Comparison of ENCODE assay signal across 26 mouse cellular contexts in the genomic region with DNA sequence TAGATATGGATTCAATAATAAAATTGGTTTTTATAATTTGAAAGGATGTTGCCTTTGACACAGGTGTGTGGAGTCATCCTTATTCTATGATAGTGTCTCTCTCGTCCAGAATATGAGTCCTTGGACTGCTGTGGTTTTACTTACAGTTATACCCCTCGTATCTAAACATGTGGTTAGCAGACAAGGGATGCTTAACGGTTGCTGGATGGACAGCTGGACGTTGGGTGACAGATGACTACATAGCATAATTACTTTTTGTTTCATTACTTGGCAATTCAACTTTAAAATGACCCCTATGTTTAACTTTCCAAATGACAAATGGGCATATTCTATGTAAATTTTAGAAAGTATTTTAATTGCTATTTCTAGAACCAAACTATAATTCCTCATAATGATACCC.
DNase-seq lines count a peak whose midpoint lies in the region; ATAC-seq and TF ChIP-seq lines count a peak whose summit lies in the region.
"Had no signal": no experiment of that assay in that cellular context is flagged by ENCODE, and none has a peak within 500 bp of the region (broad histone marks: within the 10 kb centered on the region; RNA-seq: fewer than 3 reads in every experiment).

No protein-coding gene starts in this region.

- no peak overlapping the region for H3K4me3 ChIP-seq in myocyte
- no peak overlapping the region for H3K4me3 ChIP-seq in forebrain, embryonic 11.5 days (ENCODE audit: low read depth, low read length)
- H3K4me3 ChIP-seq: embryonic facial prominence, embryonic 13.5 days; embryonic facial prominence, embryonic 15.5 days; erythroblast, embryonic 14.5 days; forebrain, embryonic 10.5 days; forebrain, embryonic 13.5 days had no signal

- no peak for ATAC-seq in forebrain, embryonic 11.5 days (replicated peaks; ENCODE audit: low FRiP score)
- ATAC-seq: activated CD4-positive, CD25-positive, alpha-beta regulatory T cell, adult 4 months; CD4-positive, CD25-positive, alpha-beta regulatory T cell, adult 4 months; forebrain, embryonic 13.5 days; forebrain, embryonic 16.5 days; Patski had no signal

- TF ChIP-seq POLR2A in myocyte (IDR thresholded peaks at IDR 0.05; ENCODE audit: insufficient read length, low read depth), result no peak

- peak overlapping the region; percentile 75 for H3K4me2 ChIP-seq in myocyte (ENCODE audit: low read depth)
- no peak overlapping the region for H3K4me2 ChIP-seq in forebrain, embryonic 11.5 days (ENCODE audit: low read depth, low read length, severe bottlenecking)
- H3K4me2 ChIP-seq: embryonic facial prominence, embryonic 13.5 days; embryonic facial prominence, embryonic 15.5 days; forebrain, embryonic 13.5 days had no signal

- H3K9me3 ChIP-seq in forebrain, embryonic 11.5 days (ENCODE audit: control insufficient read depth, low read length), result no peaks in the 10 kb centered on the region
- H3K9me3 ChIP-seq: embryonic facial prominence, embryonic 13.5 days; embryonic facial prominence, embryonic 15.5 days; forebrain, embryonic 10.5 days; forebrain, embryonic 13.5 days; G1E had no signal

- no peaks in the 10 kb centered on the region for H3K36me3 ChIP-seq in myocyte (ENCODE audit: control insufficient read depth, insufficient read depth)
- H3K36me3 ChIP-seq in forebrain, embryonic 11.5 days (ENCODE audit: control insufficient read depth, insufficient read depth, low read length), result no peaks in the 10 kb centered on the region
- H3K36me3 ChIP-seq: embryonic facial prominence, embryonic 13.5 days; embryonic facial prominence, embryonic 15.5 days; forebrain, embryonic 10.5 days; G1E had no signal

- no peak overlapping the region for H3ac ChIP-seq in myocyte (ENCODE audit: control insufficient read depth, insufficient read length)

- no peaks in the 10 kb centered on the region for H3K79me2 ChIP-seq in myocyte (ENCODE audit: control insufficient read depth, insufficient read depth)

- peak; percentile 40 for DNase-seq in 416B (ENCODE audit: low read depth)
- peak; percentile 18 for DNase-seq in A20 (ENCODE audit: low read depth, low spot score)
- DNase-seq in ovary, postnatal 10 days (ENCODE audit: low spot score), result no peak
- no peak for DNase-seq in cerebellum, postnatal 10 days
- DNase-seq in forebrain, embryonic 11.5 days (ENCODE audit: low spot score), result no peak
- DNase-seq: adrenal gland, adult 8-10 months; adrenal gland, postnatal 14 days; adrenal gland, postnatal 36 days; cerebellum, adult 11-12 months; cerebellum, adult 2 months; cerebellum, adult 9-10 months; cerebellum, postnatal 14 days; cerebellum, postnatal 36 days; embryo, embryonic 11 days had no signal

- H3K27ac ChIP-seq in forebrain, embryonic 11.5 days (ENCODE audit: low read depth, low read length), result no peak overlapping the region
- H3K27ac ChIP-seq: embryonic facial prominence, embryonic 13.5 days; embryonic facial prominence, embryonic 15.5 days; forebrain, embryonic 10.5 days; forebrain, embryonic 13.5 days had no signal

- H3K4me1 ChIP-seq in forebrain, embryonic 11.5 days (replicated peaks; ENCODE audit: control insufficient read depth, insufficient read depth, low read length), result no peaks in the 10 kb centered on the region
- H3K4me1 ChIP-seq: embryonic facial prominence, embryonic 13.5 days; forebrain, embryonic 10.5 days; forebrain, embryonic 13.5 days had no signal

- WGBS in forebrain, embryonic 11.5 days, result 80% methylated on average over 4 of the region's 4 CpGs

- no peaks in the 10 kb centered on the region for H3K27me3 ChIP-seq in myocyte (ENCODE audit: control insufficient read depth, insufficient read depth, insufficient read length)
- H3K27me3 ChIP-seq in forebrain, embryonic 11.5 days (ENCODE audit: control insufficient read depth, insufficient read depth, low read length), result no peaks in the 10 kb centered on the region
- H3K27me3 ChIP-seq: CH12.LX; embryonic facial prominence, embryonic 13.5 days; embryonic facial prominence, embryonic 15.5 days; forebrain, embryonic 13.5 days; Patski had no signal

- H3K9ac ChIP-seq in forebrain, embryonic 11.5 days (ENCODE audit: low read length), result no peak overlapping the region
- H3K9ac ChIP-seq: embryonic facial prominence, embryonic 13.5 days; embryonic facial prominence, embryonic 15.5 days; forebrain, embryonic 13.5 days had no signal

TF ChIP-seq in myocyte, 11 proteins besides CTCF, POLR2A, EP300 and RAD21:
- TF ChIP-seq REST (IDR thresholded peaks at IDR 0.05; ENCODE audit: insufficient read depth, insufficient read length) (no peak), MYOD1 (IDR thresholded peaks at IDR 0.05; ENCODE audit: control insufficient read depth in 1 of 3, insufficient read length in 2 of 3, low read depth in 2 of 3) (peak in 2 of 3 experiments; percentile 52 to 72)

Comparison
In these comparisons a context has a peak if more than half of its experiments do, and no peak if none do; other contexts are left out.
1. DNase-seq: peak in 416B (single experiment) and A20 (single experiment); none in ovary, postnatal 10 days (single experiment), cerebellum, postnatal 10 days (0 of 2) and forebrain, embryonic 11.5 days (single experiment).